Mouse (Mus musculus) brain, embryonic 14.5 days (tissue): ENCODE results near the gene Klf13.

Source experiments
- CTCF ChIP-seq: fragments of 200-500 bp; IDR thresholded peaks from 2 replicates; pipeline ENCODE4 v1.5.1; 2012; ENCODE audit warnings: inconsistent platforms, mild to moderate bottlenecking, moderate library complexity, borderline replicate concordance; ENCODE audit not compliant: insufficient read depth, insufficient read length; ENCODE audit errors: extremely low read depth
- POLR2A ChIP-seq: fragments of 200-500 bp; IDR thresholded peaks from 2 replicates; pipeline ENCODE4 v1.6.1; 2012; ENCODE audit warnings: mild to moderate bottlenecking, inconsistent platforms, borderline replicate concordance; ENCODE audit not compliant: poor library complexity, insufficient read depth, insufficient read length, severe bottlenecking; ENCODE audit errors: extremely low read depth

DNA sequence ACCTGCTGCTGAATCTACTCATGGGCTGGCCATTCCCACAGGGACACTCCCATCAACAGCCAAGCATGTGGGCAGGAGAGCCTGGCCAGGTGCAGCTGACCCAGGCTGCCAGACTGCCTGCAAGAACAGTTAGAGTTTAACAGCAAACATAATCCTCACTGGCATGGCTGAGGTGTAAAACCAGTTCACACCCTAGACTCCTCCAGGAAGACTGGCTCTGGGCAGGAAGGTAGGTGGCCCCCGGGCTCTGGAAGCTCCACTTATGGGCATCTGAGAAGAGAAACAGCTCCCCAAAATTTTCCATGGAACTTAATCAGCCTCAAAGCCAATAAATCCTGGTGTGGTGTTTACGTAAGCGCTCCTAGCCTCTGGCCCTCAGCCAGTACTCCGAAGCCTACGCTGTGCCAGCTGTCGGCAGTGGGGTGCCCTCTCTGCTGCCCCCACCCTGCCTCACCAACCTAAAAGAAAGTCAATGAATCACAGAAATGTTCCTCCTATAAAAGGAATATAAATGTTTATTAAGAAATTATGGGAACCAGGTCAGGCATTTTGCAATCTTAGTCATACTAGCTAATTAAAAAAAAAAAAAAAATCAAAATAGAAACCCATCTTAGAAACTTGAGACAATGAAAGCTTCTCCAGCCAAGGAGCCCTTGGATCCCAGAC lies 13.8 kb downstream of the Klf13 start:
- TF ChIP-seq CTCF = no peak
- no peak for TF ChIP-seq POLR2A
